Mouse (Mus musculus) erythroblast, embryonic 14.5 days (primary cell): ENCODE data around the gene St3gal3.

ENCODE experiments used
- GATA1 ChIP-seq: IDR thresholded peaks from 2 replicates; pipeline ENCODE4 v1.6.1; 2012; ENCODE audit warnings: low read length, inconsistent platforms, mixed read lengths
- TAL1 ChIP-seq: IDR thresholded peaks from 3 replicates; pipeline ENCODE4 v1.6.1; 2012; ENCODE audit warnings: low read length, inconsistent platforms, mixed read lengths

DNA sequence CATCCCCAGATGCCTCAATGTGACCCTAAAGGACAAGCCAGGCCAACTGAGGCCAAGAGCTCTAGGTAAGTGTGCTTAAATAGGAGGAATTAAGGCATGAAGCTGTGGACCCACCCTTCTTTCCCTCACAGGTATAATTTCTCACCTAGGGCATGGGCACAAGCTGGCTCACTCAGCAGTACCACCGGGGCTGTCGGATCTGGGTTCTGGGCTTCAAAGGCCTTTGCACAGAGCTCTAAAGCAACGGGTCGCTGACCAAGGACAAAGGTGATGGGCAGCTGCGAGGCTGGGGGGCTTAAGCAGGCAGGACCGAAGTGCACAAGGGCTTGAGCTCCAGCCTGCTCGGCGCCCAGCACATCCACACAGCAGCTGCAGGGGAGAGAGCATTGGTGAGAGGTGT is 244.0 kb downstream of the St3gal3 start:
- TF ChIP-seq TAL1 (no peak), GATA1 (no peak)
